Mouse (Mus musculus) lung, embryonic 15.5 days (tissue): ENCODE data around the gene Sh3rf1. TPM values are rescaled to one million over a fixed set of nuclear protein-coding genes. Genes with fewer than 3 reads are reported as not detected.

Experiments used
- ATAC-seq: fragments of 200-750 bp; cut with Nextera tagmentation; 2 replicates; pipeline ENCODE4 v1.8.0; 2017; ENCODE audit warnings: moderate number of reproducible peaks, borderline replicate concordance; ENCODE audit not compliant: low FRiP score, low TSS enrichment; ENCODE audit errors: extremely low read depth
- H3K27ac ChIP-seq: fragments of 300-500 bp; sonication (generic); 2 replicates; pipeline ENCODE4 v1.5.1; 2015; ENCODE audit warnings: moderate library complexity, mild to moderate bottlenecking, inconsistent platforms
- H3K27me3 ChIP-seq: fragments of 300-500 bp; sonication (generic); 2 replicates; pipeline ENCODE4 v1.6.1; 2015; ENCODE audit warnings: inconsistent platforms
- H3K36me3 ChIP-seq: fragments of 300-500 bp; sonication (generic); 2 replicates; pipeline ENCODE4 v1.6.1; 2015; ENCODE audit warnings: inconsistent platforms
- H3K4me1 ChIP-seq: fragments of 300-500 bp; sonication (generic); 2 replicates; pipeline ENCODE4 v1.6.1; 2015; ENCODE audit warnings: inconsistent platforms
- H3K4me2 ChIP-seq: fragments of 300-500 bp; sonication (generic); 2 replicates; pipeline ENCODE4 v1.6.1; 2015; ENCODE audit warnings: inconsistent platforms, mild to moderate bottlenecking, moderate library complexity
- H3K4me3 ChIP-seq: fragments of 300-500 bp; sonication (generic); 2 replicates; pipeline ENCODE4 v1.5.1; 2015; ENCODE audit warnings: mild to moderate bottlenecking, inconsistent platforms
- H3K9ac ChIP-seq: fragments of 300-500 bp; sonication (generic); 2 replicates; pipeline ENCODE4 v1.6.1; 2015; ENCODE audit warnings: inconsistent platforms
- H3K9me3 ChIP-seq: fragments of 300-500 bp; sonication (generic); 2 replicates; pipeline ENCODE4 v1.6.1; 2016; ENCODE audit warnings: inconsistent platforms
- WGBS: fragments of 180-500 bp; shearing (Covaris S2); methylation state at CpG from one replicate; pipeline ENCODE4 v1.1.7; 2015; 5-methylcytosine and 5-hydroxymethylcytosine counted together
- polyA plus RNA-seq: library from polyadenylated mRNA; unstranded; fragments of >200 nt; fragmentation: Nextera tagmentation; extraction: Ambion mirVana; gene quantifications from 2 replicates; pipeline ENCODE4 v1.2.1, GENCODE M21; 2015

Gene Sh3rf1
- polyA plus RNA-seq, 1 experiment from 2014 or later = 16.8 TPM

- no peak overlapping the region for H3K27ac ChIP-seq
Measured at GRCm38 (mm10) chr8:61346941-61347340, 123.3 kb downstream of the Sh3rf1 start.

GRCm38 (mm10) chr8:61347526-61347925 lies 123.9 kb downstream of the Sh3rf1 start:
- Histone ChIP-seq H3K27me3 (no peaks in the 10 kb centered on the region), H3K4me2 (no peak overlapping the region), H3K4me3 (no peak overlapping the region), H3K9me3 (no peaks in the 10 kb centered on the region), H3K36me3 (peaks cover 12% of the 10 kb centered on the region), H3K9ac (no peak overlapping the region), H3K27ac (no peak overlapping the region), H3K4me1 (peaks cover 2% of the 10 kb centered on the region; the same call in 1 of the 2 replicates)
- WGBS = 83% methylated on average over 6 of the region's 6 CpGs
- no peak for ATAC-seq

More at GRCm38 (mm10) chr8:61346941-61347340, 123.3 kb downstream of the Sh3rf1 start:
- no peaks in the 10 kb centered on the region for H3K27me3 ChIP-seq
- WGBS = 83% methylated on average over 6 of the region's 6 CpGs
- H3K36me3 ChIP-seq = peaks cover 12% of the 10 kb centered on the region
- no peak for ATAC-seq
- H3K9me3 ChIP-seq = no peaks in the 10 kb centered on the region
- H3K4me3 ChIP-seq = no peak overlapping the region
- H3K4me1 ChIP-seq = peaks cover 4% of the 10 kb centered on the region; the same call in 1 of the 2 replicates
- H3K4me2 ChIP-seq = no peak overlapping the region
- no peak overlapping the region for H3K9ac ChIP-seq

- no peak overlapping the region for H3K4me3 ChIP-seq
- no peak for ATAC-seq
- H3K36me3 ChIP-seq = peaks cover 12% of the 10 kb centered on the region
- H3K27ac ChIP-seq = no peak overlapping the region
- no peak overlapping the region for H3K9ac ChIP-seq
- WGBS = 59% methylated on average over 5 of the region's 5 CpGs
- no peak overlapping the region for H3K4me2 ChIP-seq
- no peaks in the 10 kb centered on the region for H3K27me3 ChIP-seq
- no peaks in the 10 kb centered on the region; the same call in 1 of the 2 replicates for H3K4me1 ChIP-seq
- H3K9me3 ChIP-seq = no peaks in the 10 kb centered on the region
Measured at GRCm38 (mm10) chr8:61348029-61348428, 124.4 kb downstream of the Sh3rf1 start.

GRCm38 (mm10) chr8:61348518-61348917 lies 124.8 kb downstream of the Sh3rf1 start:
- ATAC-seq = no peak
- Histone ChIP-seq H3K36me3 (peaks cover 12% of the 10 kb centered on the region), H3K4me1 (no peaks in the 10 kb centered on the region; the same call in 1 of the 2 replicates), H3K4me3 (no peak overlapping the region), H3K9ac (no peak overlapping the region), H3K4me2 (no peak overlapping the region), H3K27me3 (no peaks in the 10 kb centered on the region), H3K27ac (no peak overlapping the region), H3K9me3 (no peaks in the 10 kb centered on the region)
- 31% methylated on average over 8 of the region's 8 CpGs for WGBS

GRCm38 (mm10) chr8:61350443-61350842 lies 126.8 kb downstream of the Sh3rf1 start:
- Histone ChIP-seq H3K36me3 (peaks cover 15% of the 10 kb centered on the region), H3K4me2 (no peak overlapping the region), H3K4me3 (no peak overlapping the region), H3K27ac (no peak overlapping the region), H3K4me1 (no peaks in the 10 kb centered on the region; the same call in 1 of the 2 replicates), H3K27me3 (no peaks in the 10 kb centered on the region), H3K9ac (no peak overlapping the region), H3K9me3 (no peaks in the 10 kb centered on the region)
- ATAC-seq = no peak
- WGBS = 73% methylated on average over 9 of the region's 9 CpGs

- Histone ChIP-seq H3K9me3 (no peaks in the 10 kb centered on the region), H3K27me3 (no peaks in the 10 kb centered on the region), H3K36me3 (peaks cover 15% of the 10 kb centered on the region), H3K9ac (no peak overlapping the region), H3K4me2 (0 out of 2 replicates have a peak overlapping the region, but pooled peaks have one; percentile 12), H3K27ac (no peak overlapping the region), H3K4me3 (no peak overlapping the region), H3K4me1 (no peaks in the 10 kb centered on the region; the same call in 1 of the 2 replicates)
- ATAC-seq = no peak
- 79% methylated on average over 5 of the region's 5 CpGs for WGBS
Measured at GRCm38 (mm10) chr8:61351638-61352037, 128.0 kb downstream of the Sh3rf1 start.

GRCm38 (mm10) chr8:61355503-61355902 lies 131.8 kb downstream of the Sh3rf1 start:
- peaks cover 7% of the 10 kb centered on the region; the same call in 1 of the 2 replicates for H3K36me3 ChIP-seq
- WGBS = 73% methylated on average over 5 of the region's 5 CpGs
- no peak overlapping the region for H3K27ac ChIP-seq

GRCm38 (mm10) chr8:61359004-61359403 lies 135.3 kb downstream of the Sh3rf1 start:
- no peak overlapping the region for H3K9ac ChIP-seq
- H3K4me3 ChIP-seq = no peak overlapping the region
- 46% methylated on average over 8 of the region's 8 CpGs for WGBS
- ATAC-seq = no peak
- no peaks in the 10 kb centered on the region for H3K9me3 ChIP-seq
- H3K4me2 ChIP-seq = no peak overlapping the region
- H3K27ac ChIP-seq = no peak overlapping the region
- no peaks in the 10 kb centered on the region for H3K27me3 ChIP-seq
- 0 out of 2 replicates have a peak, but pooled peaks cover 4% of the 10 kb centered on the region for H3K4me1 ChIP-seq
- peaks cover 16% of the 10 kb centered on the region for H3K36me3 ChIP-seq

More at GRCm38 (mm10) chr8:61355503-61355902, 131.8 kb downstream of the Sh3rf1 start:
- ATAC-seq = no peak
- no peak overlapping the region for H3K9ac ChIP-seq
- H3K4me2 ChIP-seq = no peak overlapping the region
- H3K27me3 ChIP-seq = no peaks in the 10 kb centered on the region
- H3K4me3 ChIP-seq = no peak overlapping the region
- H3K9me3 ChIP-seq = no peaks in the 10 kb centered on the region
- no peaks in the 10 kb centered on the region for H3K4me1 ChIP-seq

GRCm38 (mm10) chr8:61359851-61360272 lies 136.2 kb downstream of the Sh3rf1 start:
- Histone ChIP-seq H3K4me3 (no peak overlapping the region), H3K4me1 (0 out of 2 replicates have a peak, but pooled peaks cover 4% of the 10 kb centered on the region), H3K4me2 (no peak overlapping the region), H3K36me3 (peaks cover 22% of the 10 kb centered on the region), H3K27me3 (no peaks in the 10 kb centered on the region), H3K9ac (no peak overlapping the region), H3K9me3 (no peaks in the 10 kb centered on the region), H3K27ac (no peak overlapping the region)
- 61% methylated on average over 10 of the region's 10 CpGs for WGBS
- ATAC-seq = no peak

- H3K27ac ChIP-seq = no peak overlapping the region
- peaks cover 24% of the 10 kb centered on the region for H3K36me3 ChIP-seq
- no peak overlapping the region for H3K4me2 ChIP-seq
- H3K4me1 ChIP-seq = 0 out of 2 replicates have a peak, but pooled peaks cover 4% of the 10 kb centered on the region
- 83% methylated on average over 4 of the region's 4 CpGs for WGBS
- no peak overlapping the region for H3K4me3 ChIP-seq
- no peaks in the 10 kb centered on the region for H3K27me3 ChIP-seq
- H3K9me3 ChIP-seq = no peaks in the 10 kb centered on the region
- no peak overlapping the region for H3K9ac ChIP-seq
- no peak for ATAC-seq
Measured at GRCm38 (mm10) chr8:61360362-61360761, 136.7 kb downstream of the Sh3rf1 start.

- Histone ChIP-seq H3K27me3 (no peaks in the 10 kb centered on the region), H3K36me3 (peaks cover 29% of the 10 kb centered on the region)
- WGBS = 85% methylated on average over 11 of the region's 11 CpGs
Measured at GRCm38 (mm10) chr8:61361476-61361875, 137.8 kb downstream of the Sh3rf1 start.

GRCm38 (mm10) chr8:61362301-61362913 lies 138.7 kb downstream of the Sh3rf1 start:
- 66% methylated on average over 9 of the region's 9 CpGs for WGBS
- H3K36me3 ChIP-seq = peaks cover 33% of the 10 kb centered on the region
- ATAC-seq = peak; percentile 67; the same call in 1 of the 2 replicates
- H3K27ac ChIP-seq = peak overlapping the region; percentile 21; the same call in 1 of the 2 replicates
- no peak overlapping the region for H3K9ac ChIP-seq
- no peak overlapping the region for H3K4me2 ChIP-seq
- no peaks in the 10 kb centered on the region for H3K27me3 ChIP-seq
- no peaks in the 10 kb centered on the region for H3K9me3 ChIP-seq
- no peak overlapping the region for H3K4me3 ChIP-seq
- 0 out of 2 replicates have a peak, but pooled peaks cover 4% of the 10 kb centered on the region for H3K4me1 ChIP-seq

More at GRCm38 (mm10) chr8:61361476-61361875, 137.8 kb downstream of the Sh3rf1 start:
- ATAC-seq = no peak
- Histone ChIP-seq H3K4me1 (0 out of 2 replicates have a peak, but pooled peaks cover 4% of the 10 kb centered on the region), H3K9me3 (no peaks in the 10 kb centered on the region), H3K4me3 (no peak overlapping the region), H3K9ac (no peak overlapping the region), H3K4me2 (no peak overlapping the region), H3K27ac (no peak overlapping the region)
